Mouse (Mus musculus) heart, adult 2 months (tissue): ENCODE data around the gene Daam2.

Experiments used
- CTCF ChIP-seq: fragments of 200-600 bp; IDR thresholded peaks from 2 replicates; pipeline ENCODE4 v1.8.1; 2022; ENCODE audit warnings: antibody characterized with exemption, mild to moderate bottlenecking, moderate library complexity
- EP300 ChIP-seq: fragments of 200-500 bp; IDR thresholded peaks from 2 replicates; pipeline ENCODE4 v1.6.1; 2011; ENCODE audit warnings: low read depth, low read length, control low read depth; ENCODE audit not compliant: insufficient read depth
- POLR2A ChIP-seq: fragments of 200-500 bp; IDR thresholded peaks from 2 replicates; pipeline ENCODE4 v1.6.1; 2011; ENCODE audit warnings: mild to moderate bottlenecking, low read depth, low read length, control low read depth; ENCODE audit not compliant: insufficient read depth

- TF ChIP-seq CTCF (no peak), POLR2A (no peak), EP300 (no peak)
Observed at GRCm38 (mm10) chr17:49431176-49431575, 133.0 kb downstream of the Daam2 start.
